ENCODE assay signal across 9 mouse cellular contexts in the genomic region with DNA sequence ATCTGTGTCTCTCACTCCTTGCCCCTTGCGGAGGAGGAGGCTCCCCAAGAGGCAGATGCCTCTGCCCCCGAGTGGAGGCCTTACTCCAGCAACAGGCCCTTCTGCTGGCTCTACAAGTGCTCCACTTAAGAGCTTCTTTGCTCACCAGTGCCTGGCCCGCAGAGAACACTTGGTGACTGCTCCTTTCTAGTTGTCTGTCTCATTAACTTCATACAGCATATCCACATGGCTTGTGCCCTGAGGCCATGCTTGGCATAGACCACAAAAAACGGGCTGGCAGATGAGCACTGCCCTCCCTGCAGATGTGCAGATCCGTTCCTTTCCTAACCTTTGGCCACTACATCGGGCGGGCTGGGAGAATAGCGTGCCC. TPM values are rescaled to one million over a fixed set of nuclear protein-coding genes. Genes with fewer than 3 reads are reported as not detected.
A peak's percentile ranks its signal among the peaks of the same experiment; 100 is the strongest.
DNase-seq lines count a peak whose midpoint lies in the region; ATAC-seq and TF ChIP-seq lines count a peak whose summit lies in the region.
"Had no signal": no experiment of that assay in that cellular context is flagged by ENCODE, and none has a peak within 500 bp of the region (broad histone marks: within the 10 kb centered on the region; RNA-seq: fewer than 3 reads in every experiment).

No protein-coding gene starts in this region.

- TF ChIP-seq CTCF in layer of hippocampus, adult 2 months (conservative IDR thresholded peaks at IDR 0.05): no peak

- WGBS in embryonic facial prominence, embryonic 15.5 days: 42% methylated on average over 7 of the region's 8 CpGs
- 60% methylated on average over 8 of the region's 8 CpGs for WGBS in intestine, embryonic 15.5 days
- 54% methylated on average over 8 of the region's 8 CpGs for WGBS in neural tube, embryonic 14.5 days

- no peak for ATAC-seq in embryonic facial prominence, embryonic 15.5 days (ENCODE audit: insufficient number of reproducible peaks, low FRiP score, low TSS enrichment, low read depth)
- no peak for ATAC-seq in intestine, embryonic 15.5 days
- ATAC-seq in neural tube, embryonic 14.5 days (ENCODE audit: low read depth): no peak; the same call in none of the 2 replicates
- no peak for ATAC-seq in inflammation-experienced regulatory T-cells, adult 6 months

- H3K4me2 ChIP-seq in embryonic facial prominence, embryonic 15.5 days (replicated peaks): peak overlapping the region; percentile 66
- H3K4me2 ChIP-seq in intestine, embryonic 15.5 days (replicated peaks): peak overlapping the region; percentile 76
- H3K4me2 ChIP-seq in neural tube, embryonic 14.5 days (ENCODE audit: low read depth, low read length): peak overlapping the region; percentile 52

- H3K36me3 ChIP-seq in embryonic facial prominence, embryonic 15.5 days: no peaks in the 10 kb centered on the region
- no peaks in the 10 kb centered on the region for H3K36me3 ChIP-seq in intestine, embryonic 15.5 days
- H3K36me3 ChIP-seq in neural tube, embryonic 14.5 days (ENCODE audit: control insufficient read depth, insufficient read depth, low read length): no peaks in the 10 kb centered on the region

- no peak overlapping the region for H3K9ac ChIP-seq in embryonic facial prominence, embryonic 15.5 days
- H3K9ac ChIP-seq in intestine, embryonic 15.5 days: no peak overlapping the region
- H3K9ac ChIP-seq in neural tube, embryonic 14.5 days (replicated peaks; ENCODE audit: low read depth, low read length): no peak overlapping the region

- H3K27me3 ChIP-seq in embryonic facial prominence, embryonic 15.5 days: peaks cover 20% of the 10 kb centered on the region
- H3K27me3 ChIP-seq in intestine, embryonic 15.5 days (replicated peaks): peaks cover 9% of the 10 kb centered on the region
- 0 out of 2 replicates have a peak, but pooled peaks cover 2% of the 10 kb centered on the region for H3K27me3 ChIP-seq in neural tube, embryonic 14.5 days (ENCODE audit: control insufficient read depth, insufficient read depth, low read length)

- peak overlapping the region; percentile 71; the same call in 1 of the 2 replicates for H3K4me3 ChIP-seq in layer of hippocampus, adult 2 months
- peak overlapping the region; percentile 54 for H3K4me3 ChIP-seq in embryonic facial prominence, embryonic 15.5 days (replicated peaks)
- H3K4me3 ChIP-seq in intestine, embryonic 15.5 days (replicated peaks): peak overlapping the region; percentile 53; the same call in 1 of the 2 replicates
- peak overlapping the region; percentile 47 for H3K4me3 ChIP-seq in neural tube, embryonic 14.5 days (ENCODE audit: low read depth, low read length)

- DNase-seq in layer of hippocampus, adult 2 months (ENCODE audit: low spot score in 2 of 2): no peak
- no peak for DNase-seq in layer of hippocampus, adult 9-10 months (ENCODE audit: low spot score)
- no peak for DNase-seq in right cerebral cortex, adult 18-20 months
- no peak for DNase-seq in spleen, adult 18-20 months
- DNase-seq: kidney, adult 11 months had no signal

- no peaks in the 10 kb centered on the region for H3K4me1 ChIP-seq in embryonic facial prominence, embryonic 15.5 days
- H3K4me1 ChIP-seq in intestine, embryonic 15.5 days (replicated peaks): no peaks in the 10 kb centered on the region
- H3K4me1 ChIP-seq in neural tube, embryonic 14.5 days (ENCODE audit: control insufficient read depth, insufficient read depth, low read length): no peaks in the 10 kb centered on the region

- peak overlapping the region; percentile 94; the same call in 1 of the 2 replicates for H3K27ac ChIP-seq in layer of hippocampus, adult 2 months
- no peak overlapping the region for H3K27ac ChIP-seq in embryonic facial prominence, embryonic 15.5 days (replicated peaks)
- H3K27ac ChIP-seq in intestine, embryonic 15.5 days: no peak overlapping the region
- no peak overlapping the region for H3K27ac ChIP-seq in neural tube, embryonic 14.5 days (ENCODE audit: low read depth, low read length)

- no peaks in the 10 kb centered on the region for H3K9me3 ChIP-seq in embryonic facial prominence, embryonic 15.5 days (replicated peaks)
- no peaks in the 10 kb centered on the region for H3K9me3 ChIP-seq in intestine, embryonic 15.5 days
- H3K9me3 ChIP-seq in neural tube, embryonic 14.5 days (ENCODE audit: control insufficient read depth, low read length): no peaks in the 10 kb centered on the region

RNA-seq across cellular contexts. Expression of gene 1700018G05Rik, which starts 6.2 kb away (rescaled TPM):
- total RNA-seq in layer of hippocampus, adult 2 months (2021): not detected
- polyA plus RNA-seq in embryonic facial prominence, embryonic 15.5 days (2015; fragmentation: Nextera tagmentation; extraction: Ambion mirVana): not detected in 2 replicates
- not detected in 2 replicates for polyA plus RNA-seq in intestine, embryonic 15.5 days (2015; fragmentation: Nextera tagmentation; extraction: Ambion mirVana)
- polyA plus RNA-seq in neural tube, embryonic 14.5 days (2014; fragmentation: Nextera tagmentation; extraction: Ambion mirVana): not detected in 2 replicates
- not detected for polyA plus RNA-seq in inflammation-experienced regulatory T-cells, adult 6 months (2017; shearing (Covaris generic))

RNA-seq across cellular contexts. Expression of gene 1700011M02Rik, which starts 25.7 kb away (rescaled TPM):
- not detected for total RNA-seq in layer of hippocampus, adult 2 months (2021)
- polyA plus RNA-seq in embryonic facial prominence, embryonic 15.5 days (2015; fragmentation: Nextera tagmentation; extraction: Ambion mirVana): not detected in 2 replicates
- not detected in 2 replicates for polyA plus RNA-seq in intestine, embryonic 15.5 days (2015; fragmentation: Nextera tagmentation; extraction: Ambion mirVana)
- not detected in 2 replicates for polyA plus RNA-seq in neural tube, embryonic 14.5 days (2014; fragmentation: Nextera tagmentation; extraction: Ambion mirVana)
- polyA plus RNA-seq in inflammation-experienced regulatory T-cells, adult 6 months (2017; shearing (Covaris generic)): not detected

RNA-seq across cellular contexts. Expression of gene Dmrtc1a, which starts 25.9 kb away (rescaled TPM):
- 1 to 10 TPM; 5.6 to 6.6 TPM for total RNA-seq in layer of hippocampus, adult 2 months (2021)
- polyA plus RNA-seq in embryonic facial prominence, embryonic 15.5 days (2015; fragmentation: Nextera tagmentation; extraction: Ambion mirVana): 0.95 and 1.2 TPM in 2 replicates
- polyA plus RNA-seq in intestine, embryonic 15.5 days (2015; fragmentation: Nextera tagmentation; extraction: Ambion mirVana): 0.72 and 0.96 TPM in 2 replicates
- 1.4 and 3.0 TPM in 2 replicates for polyA plus RNA-seq in neural tube, embryonic 14.5 days (2014; fragmentation: Nextera tagmentation; extraction: Ambion mirVana)
- not detected for polyA plus RNA-seq in inflammation-experienced regulatory T-cells, adult 6 months (2017; shearing (Covaris generic))
